Mouse (Mus musculus): ENCODE data around the gene Musk.

Musk gene

DNA sequence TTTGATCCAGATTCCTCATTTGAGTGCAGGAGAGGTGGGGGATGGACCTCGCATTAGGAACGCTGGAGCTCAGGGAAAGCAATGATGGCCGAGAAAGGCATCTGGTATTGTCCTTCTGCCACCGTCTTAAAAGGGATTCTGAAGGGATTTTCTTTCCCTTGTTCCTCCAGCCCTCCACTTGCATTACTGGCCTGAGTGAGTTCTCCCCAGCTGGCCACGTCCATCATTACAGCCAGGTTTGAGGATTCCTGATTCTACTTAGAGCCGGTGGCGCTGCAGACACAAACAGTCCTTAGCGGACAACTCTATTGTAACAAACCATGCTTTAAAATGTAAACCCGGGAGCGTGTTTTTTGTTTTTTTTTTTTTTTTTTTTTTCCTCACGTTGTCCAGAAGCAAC lies at the start of gene Musk:
TSS of gene Musk (plus strand) at position 274 of the 400 bp plus-strand sequence.
- WGBS, result 74% methylated on average over 11 of the region's 11 CpGs

DNA sequence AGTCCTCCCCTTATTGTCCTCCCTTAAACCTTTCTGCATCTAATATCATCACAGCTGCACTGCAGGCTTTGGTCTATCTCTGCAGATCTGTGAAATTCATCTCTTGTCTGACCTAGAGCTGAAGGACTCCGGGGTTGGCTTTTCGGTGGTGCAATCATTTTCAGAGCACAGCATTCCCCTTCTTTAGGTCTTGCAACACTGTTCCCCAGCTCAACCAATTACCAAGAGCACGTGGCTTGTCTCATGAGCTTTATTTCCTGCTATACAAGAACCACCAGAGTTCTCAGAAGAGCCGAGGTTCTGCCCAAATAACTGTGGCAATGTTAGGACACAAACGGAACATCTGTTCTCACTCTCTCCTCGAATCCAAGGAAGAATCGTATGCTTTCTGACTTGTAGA lies 45.3 kb upstream of the Musk start:
- WGBS, result 77% methylated on average over 7 of the region's 7 CpGs

DNA sequence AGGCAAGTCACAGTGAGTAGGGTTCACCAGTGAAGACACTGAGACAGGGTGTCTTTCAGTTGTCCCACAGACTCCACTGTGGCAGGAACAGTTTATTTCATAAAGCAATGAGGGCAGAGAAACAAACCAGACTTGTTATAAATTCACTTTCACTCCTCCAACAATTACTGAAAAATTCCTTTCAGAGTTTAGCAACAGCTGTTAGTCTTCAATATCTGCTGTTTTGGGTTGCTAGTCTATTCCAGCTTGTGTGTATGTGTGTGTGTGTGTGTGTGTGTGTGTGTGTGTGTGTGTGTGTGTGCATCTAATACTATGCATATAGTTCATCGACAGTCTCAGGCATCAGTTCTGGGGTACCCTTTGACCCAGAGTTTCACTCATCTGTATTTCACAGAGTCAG lies 40.2 kb upstream of the Musk start:
- WGBS, result 100% methylated on average over 1 of the region's 1 CpGs

DNA sequence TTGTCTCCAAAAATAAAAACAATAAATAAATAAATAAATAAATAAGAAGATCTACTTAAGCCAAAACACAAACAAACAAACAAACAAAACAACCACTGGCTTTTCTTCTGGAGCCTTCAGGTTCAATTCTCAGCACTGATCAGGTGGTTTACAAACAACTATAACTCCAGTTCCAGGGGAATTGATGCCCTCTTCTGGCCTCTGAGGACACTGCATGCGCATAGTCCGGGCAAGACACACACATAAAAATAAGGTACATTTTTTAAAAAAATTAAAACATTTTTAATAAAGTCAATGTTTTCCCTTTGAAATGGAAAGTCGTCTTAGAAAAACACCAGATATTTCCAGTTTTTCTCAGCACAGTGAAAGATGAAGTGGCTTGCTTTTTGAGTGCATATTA lies 33.4 kb upstream of the Musk start:
- WGBS, result 93% methylated on average over 3 of the region's 3 CpGs

DNA sequence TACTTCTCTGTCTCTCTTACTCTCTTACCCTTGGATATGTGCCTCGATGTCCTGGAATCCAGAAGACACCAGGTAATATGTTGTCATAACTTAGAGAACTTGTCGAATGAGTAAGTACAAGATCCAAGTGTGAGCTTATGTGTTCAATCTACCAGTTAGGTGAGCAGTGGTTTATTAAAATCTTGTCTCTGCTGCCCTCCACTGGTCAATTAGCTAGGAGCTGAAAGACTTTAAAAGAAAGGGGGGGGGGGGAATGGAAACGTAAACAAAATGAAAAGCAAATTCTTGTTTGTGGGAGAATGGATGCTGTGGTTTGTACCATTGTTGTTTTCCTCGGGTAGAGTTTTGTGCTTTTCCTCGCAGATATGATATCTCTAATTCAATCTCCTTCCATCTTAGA lies 32.4 kb upstream of the Musk start:
- 20% methylated on average over 5 of the region's 5 CpGs for WGBS

DNA sequence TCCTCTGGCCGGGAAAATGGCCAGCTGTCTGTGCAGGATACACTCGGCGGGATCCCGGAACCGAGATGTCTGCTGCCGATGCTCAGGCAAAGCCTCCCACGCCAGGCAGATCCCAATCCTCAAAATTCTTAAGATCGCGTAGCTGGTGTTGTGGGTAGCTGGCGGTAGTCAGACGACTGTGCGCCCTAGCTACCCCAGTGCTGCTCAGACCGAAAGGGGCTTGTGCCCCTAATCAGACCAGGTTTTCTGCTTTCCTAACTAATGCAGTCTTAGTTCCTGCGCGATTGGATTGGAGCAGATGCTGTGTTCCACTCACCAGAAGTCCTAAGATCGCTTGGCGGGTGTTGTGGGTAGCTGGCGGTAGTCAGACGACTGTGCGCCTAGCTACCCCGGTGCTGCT lies 25.0 kb upstream of the Musk start:
- 97% methylated on average over 21 of the region's 21 CpGs for WGBS

DNA sequence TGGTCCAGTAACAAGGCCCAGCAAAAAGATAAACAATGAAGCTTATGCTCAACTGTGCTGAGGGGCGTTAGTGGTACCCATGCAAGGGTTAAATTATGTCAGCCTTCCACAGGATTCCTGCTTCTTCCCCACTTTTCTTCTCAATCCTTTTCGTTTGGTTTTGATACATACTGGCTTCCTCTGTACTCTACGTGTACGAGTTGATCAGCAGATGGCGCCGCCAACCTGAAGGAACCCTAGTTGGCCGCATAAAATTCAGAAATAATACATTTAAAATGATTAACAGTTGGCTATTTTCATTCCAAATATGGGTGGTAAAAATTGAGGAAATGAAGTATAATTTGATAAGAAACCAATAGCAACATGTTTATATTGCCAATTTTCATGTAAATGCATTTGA lies 19.5 kb upstream of the Musk start:
- WGBS, result 39% methylated on average over 7 of the region's 7 CpGs

DNA sequence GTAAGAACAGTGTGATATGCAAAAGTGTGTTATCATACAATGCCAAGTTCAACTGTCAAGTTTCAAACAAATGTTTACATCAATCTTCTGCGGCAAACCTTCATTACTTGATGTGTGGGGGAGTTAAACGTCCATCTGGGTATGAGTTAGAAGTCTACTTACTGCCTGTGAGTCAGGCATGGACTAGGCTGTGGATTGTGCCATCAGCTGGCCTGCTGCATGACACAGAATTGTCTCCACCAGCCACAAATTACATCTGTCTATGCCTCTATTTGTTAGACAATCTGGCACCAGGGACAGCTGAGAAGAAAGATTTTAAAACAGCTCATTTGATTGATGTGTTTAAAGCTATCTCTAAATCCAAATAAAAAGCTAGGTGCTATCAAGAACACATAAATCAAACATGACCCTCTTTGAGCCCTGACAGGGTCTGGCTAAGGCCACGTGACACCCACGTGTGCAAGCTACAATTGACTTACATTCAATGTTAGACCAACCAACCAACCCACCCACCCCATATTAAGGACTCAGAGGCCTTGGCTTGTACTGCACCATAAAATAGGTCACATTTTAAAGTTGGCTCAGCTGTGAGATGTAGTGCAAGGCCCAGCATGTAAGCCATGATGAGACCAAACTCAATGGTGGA lies 16.7 kb upstream of the Musk start:
- WGBS, result 78% methylated on average over 4 of the region's 4 CpGs

DNA sequence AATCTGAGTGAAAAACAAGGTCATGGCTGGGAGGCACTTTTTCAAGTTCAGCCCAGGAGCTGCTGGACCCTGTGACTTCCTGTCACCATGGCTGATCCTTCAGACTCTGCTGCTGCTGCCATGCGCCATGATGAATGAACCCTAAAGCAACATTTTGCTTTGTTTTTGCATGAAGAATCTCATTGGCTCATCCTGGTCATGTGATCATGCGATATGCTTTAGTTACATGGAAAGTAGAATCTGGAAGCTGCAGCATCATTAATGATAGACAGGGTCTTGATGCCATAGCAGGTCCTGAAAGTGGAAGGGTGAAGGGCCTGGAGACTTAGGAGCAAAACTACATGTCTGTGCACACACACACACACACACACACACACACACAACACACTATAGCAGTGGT lies 15.8 kb upstream of the Musk start:
- 97% methylated on average over 2 of the region's 2 CpGs for WGBS

DNA sequence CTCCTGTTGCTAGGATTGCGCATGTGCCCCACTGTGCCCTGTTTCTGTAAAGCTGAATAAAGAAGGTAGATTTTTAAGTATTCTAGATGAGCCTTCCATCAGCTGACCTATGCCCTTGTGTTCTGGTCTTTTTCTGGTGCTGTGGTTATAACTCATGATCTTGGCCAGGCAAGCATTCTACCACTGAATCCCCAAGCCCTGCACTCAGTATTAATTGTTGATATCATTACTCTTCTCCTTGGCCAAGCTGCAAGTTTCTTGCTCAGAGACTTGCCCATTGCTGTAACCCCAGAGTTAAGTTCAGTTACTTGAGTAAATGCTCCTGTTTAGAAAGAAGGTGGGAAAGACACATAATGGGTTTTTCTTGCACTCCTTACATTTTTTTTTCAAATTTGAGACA lies 14.8 kb upstream of the Musk start:
- WGBS, result 100% methylated on average over 1 of the region's 1 CpGs

DNA sequence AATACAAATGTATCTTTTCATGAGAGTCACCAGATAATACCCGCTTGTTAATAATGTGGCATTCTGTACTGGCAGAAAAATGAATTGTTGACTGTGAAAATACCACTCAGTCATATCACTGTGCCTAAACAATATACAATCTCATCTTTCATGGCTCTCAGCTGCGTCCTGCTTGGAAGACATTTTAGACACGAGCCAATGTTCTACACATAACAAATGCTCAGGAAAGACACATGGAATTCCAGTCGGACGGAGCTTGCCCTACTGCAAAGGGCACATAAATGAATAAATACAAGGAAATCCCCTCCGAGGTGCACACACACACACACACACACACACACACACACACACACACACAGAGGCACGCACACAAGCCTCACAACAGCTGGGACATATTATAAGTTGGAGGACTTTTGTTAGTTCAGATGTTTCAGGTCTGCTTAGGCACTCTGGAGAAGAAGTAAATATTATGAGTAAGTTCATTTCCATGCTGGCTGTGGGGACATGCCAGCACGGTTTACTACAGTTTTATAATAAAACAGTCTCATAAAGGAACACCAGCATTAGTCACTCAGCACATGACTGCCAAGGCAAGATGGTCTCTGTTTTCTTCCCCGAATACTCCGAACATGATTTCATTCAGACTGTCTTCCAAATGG lies 14.1 kb upstream of the Musk start:
- WGBS, result 55% methylated on average over 10 of the region's 10 CpGs

DNA sequence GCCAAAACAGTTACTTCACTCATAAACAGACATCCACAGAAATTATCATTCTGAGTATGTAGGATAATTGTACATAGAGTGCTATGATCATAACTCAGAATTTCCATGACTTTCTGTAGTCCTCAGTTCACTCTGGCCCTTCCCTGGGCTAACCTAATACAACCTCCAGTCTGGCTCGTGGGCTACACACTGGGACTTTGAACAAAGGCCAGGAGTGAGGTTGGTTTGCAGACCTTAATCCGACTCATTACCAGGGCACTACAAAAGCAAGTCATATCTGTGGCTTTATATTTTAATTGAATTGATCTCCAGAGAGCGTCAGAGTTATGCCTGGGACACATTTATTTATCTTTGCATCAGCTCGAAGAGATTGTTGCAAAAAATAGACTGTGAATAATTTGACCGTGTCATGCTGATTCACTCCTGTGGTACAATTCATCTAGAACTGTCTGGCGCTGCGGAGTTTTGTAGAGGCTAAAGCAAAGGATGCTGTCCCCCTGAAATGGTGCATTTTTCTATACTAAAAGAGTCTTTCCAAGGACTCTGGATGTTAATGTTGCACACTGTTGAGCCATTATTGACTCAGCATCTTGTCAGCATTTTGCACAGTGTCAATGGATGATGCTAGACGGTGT lies 10.4 kb upstream of the Musk start:
- WGBS, result 66% methylated on average over 8 of the region's 8 CpGs

DNA sequence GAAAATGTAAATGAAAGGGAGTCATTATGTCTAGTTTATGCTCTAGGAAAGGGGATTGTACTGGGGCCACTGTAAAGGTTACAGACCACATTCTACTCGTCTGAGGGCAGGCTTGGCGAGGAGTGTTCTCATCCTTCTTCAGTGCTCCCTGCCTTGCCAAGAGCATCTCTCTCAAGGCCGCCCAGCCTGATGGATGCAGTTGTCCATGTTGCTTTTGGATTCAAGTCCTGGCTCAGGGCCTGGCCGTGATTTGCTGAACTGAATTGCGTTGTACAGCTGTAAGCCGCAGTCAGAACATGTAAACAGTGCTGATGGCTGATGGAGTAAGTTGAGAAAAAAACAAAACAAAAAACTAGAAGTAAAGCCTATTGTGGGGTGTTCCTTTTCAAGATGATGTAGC lies 7.4 kb upstream of the Musk start:
- 79% methylated on average over 6 of the region's 6 CpGs for WGBS

DNA sequence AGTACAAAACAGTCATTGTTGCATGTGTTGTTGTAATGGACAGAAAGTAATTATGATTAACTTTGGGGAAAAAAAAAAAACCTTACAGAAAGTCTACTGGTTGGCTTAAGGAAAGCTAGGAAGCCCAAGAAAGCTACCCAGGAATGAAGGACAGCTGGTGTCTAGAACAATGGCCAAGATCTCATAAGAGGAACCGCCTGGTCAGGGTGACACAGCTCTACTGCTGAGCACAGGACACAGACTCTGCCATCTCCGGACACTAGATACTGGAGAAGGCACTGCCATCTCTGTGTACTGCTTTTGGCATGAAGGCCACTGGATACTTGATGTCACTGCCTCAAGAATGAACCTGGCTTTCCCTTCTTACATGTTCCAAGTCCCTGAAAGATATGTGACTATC lies 5.6 kb upstream of the Musk start:
- 88% methylated on average over 2 of the region's 2 CpGs for WGBS

DNA sequence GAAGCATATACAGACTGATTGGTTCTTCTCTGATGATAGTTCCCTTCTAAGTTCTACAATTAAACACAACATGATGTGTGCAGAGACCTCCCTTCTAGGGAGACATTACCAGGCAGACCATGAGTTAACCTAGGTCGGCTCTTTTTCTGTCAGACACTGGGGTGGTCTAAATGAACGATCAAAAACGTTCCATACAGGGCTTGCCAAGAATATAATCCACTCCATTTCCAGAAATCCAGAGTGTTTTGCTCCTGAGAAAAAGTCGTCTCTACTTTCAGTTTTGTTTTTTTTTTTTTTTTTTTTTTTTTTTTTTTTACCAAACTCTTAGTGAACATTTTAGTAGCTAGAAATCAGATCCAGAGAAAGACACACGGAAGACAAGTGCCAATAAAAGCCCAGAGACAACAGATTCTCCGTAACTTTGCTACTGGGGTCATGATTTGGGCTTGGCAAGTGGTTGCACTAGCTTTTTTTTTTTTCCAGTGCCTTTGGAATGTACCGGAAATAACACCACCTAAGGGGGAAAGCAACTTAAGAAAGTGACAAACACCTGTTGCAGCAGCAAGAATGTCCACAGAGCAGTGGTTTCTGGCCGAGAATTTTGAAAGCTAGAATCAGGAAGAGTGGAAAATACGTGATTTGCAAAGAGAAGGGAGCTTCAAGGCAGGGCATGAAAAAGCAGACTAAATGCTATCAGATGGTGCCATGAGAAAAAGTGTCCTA lies 769 bp downstream of the Musk start:
- WGBS, result 63% methylated on average over 9 of the region's 9 CpGs

DNA sequence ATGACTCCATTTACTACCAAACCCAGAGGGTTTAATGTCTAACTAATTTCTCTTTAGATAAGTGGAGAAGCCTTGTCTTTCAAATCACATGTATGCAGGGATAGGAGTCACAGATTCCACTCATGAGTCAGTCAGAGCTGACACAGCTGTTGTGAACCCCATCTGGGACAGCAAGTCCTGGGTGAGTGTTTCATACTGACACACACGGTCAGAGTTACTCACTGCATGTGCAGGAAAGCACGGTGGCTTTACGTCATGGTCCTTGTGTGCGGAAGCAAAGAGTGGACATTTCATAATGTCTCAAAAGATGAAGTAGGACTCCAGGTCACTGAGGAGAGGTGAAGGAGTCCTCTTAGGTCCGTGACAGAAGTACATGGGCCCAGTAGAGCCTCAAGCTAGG lies 3.0 kb downstream of the Musk start:
- 81% methylated on average over 5 of the region's 5 CpGs for WGBS

DNA sequence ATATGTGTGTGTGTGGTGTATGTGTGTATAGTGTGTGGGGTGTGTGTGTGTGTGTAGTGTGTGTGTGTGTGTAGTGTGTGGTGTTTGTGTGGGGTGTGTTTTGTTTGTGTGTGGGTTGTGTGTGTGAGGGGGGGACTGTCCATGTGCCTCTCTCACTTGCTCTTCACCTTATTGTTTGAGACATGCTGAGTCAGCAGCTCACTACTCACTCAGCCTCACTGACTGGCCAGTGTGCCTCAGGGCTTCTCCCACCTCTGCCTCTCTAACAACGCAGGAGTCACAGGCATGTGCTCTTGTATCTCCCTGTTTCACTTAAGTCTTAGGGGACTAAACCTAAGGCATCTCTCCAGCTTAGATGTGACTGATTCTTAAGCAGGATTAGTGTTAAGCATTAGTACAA lies 6.1 kb downstream of the Musk start:
- WGBS, result 68% methylated on average over 1 of the region's 1 CpGs

DNA sequence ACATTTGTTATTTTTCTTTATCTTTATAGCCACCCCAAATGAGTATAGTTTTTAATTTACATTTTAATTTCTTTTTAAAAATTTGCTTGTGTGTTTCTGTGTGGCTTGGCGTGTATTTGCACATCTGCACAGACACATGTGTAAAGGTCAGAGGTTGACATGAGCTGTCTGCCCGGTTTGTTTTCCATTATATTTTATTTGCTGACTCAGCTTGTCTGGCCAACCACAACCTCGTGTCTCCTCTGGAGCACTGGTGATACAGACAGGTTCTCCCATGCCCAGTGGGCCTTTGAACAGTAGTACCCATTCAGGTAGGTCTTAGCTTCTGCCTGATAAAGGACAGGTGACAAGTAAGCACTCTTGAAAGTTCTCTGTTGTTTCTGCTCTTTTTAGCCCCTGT lies 7.3 kb downstream of the Musk start:
- 85% methylated on average over 3 of the region's 3 CpGs for WGBS

DNA sequence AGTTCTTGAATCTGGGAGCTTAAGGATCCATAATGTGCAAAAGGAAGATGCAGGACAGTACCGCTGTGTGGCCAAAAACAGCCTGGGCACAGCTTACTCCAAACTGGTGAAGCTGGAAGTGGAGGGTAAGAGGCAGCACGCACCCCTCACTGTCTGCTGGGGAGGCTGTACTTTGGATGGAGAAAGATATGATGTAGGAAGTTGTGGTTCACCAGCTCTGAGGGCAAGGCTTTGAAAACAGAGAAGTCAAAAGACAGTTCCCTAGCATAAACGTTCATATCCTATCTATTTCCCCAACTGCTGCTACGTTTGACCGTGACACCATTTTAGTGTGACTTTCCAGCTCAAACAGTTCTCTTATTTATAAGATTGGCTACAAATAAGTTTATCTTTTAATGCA lies 18.1 kb downstream of the Musk start:
- 89% methylated on average over 5 of the region's 5 CpGs for WGBS

DNA sequence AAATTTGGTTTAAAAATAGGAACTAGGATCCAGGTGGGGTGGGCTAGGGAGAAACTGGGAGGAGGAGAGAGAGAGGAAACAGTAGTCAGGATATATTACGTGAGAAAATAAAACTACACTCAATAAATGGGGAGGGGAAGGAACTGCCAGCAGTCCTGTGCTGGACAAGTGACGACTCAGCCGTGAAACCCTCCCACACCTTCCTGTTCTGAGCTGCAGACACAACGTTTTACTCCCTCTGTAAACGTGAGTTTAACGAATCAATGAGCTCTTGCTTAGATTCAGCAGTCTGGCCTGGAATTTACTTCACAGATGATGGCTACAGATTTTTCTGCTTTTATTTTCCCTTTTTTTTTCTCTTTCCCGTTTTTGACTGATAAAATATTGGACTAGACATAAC lies 18.8 kb downstream of the Musk start:
- WGBS, result 34% methylated on average over 7 of the region's 7 CpGs

DNA sequence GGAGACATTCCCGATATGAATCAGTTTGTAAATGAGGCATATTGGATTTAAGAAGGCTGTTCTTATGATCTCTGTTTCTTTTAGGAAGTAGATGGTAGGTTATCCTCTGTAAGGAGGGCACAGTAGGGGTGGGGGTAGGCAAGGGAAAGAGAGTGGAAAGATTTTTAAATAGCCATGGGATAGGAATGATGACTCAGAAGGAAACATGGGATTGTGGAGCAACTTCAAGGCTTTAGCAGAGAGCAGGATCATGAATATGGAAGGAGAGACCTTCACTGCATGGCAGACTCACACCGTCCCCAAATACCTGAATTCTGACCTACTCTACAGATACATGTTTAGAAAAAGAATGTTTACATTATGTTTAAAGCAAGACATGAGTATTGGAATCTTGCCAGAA lies 21.7 kb downstream of the Musk start:
- WGBS, result 46% methylated on average over 2 of the region's 2 CpGs

DNA sequence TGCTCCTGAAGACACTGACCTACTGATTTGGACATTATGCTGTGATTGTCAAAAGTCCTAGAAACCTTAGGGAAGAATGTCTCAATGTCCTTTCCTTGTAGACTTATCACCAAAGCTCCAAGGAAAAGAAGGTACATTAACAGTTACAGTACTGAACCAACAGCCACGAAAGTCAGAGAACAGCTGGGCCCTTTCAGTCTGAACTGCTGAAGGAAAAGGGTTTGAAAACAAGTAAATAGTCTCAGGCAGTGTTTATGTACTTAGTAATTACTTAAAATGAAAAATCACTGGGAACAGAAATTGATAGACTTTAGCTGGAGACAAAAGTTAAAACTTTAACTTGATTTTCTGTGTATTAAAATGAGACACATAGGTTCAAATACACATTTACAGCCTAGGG lies 27.6 kb downstream of the Musk start:
- 89% methylated on average over 1 of the region's 1 CpGs for WGBS
